Mouse (Mus musculus) hindbrain, postnatal 0 days (tissue): Measurements from ENCODE around the gene Gfod1. TPM values are rescaled to one million over a fixed set of nuclear protein-coding genes. Genes with fewer than 3 reads are reported as not detected.

Experiments
- ATAC-seq: fragments of 200-750 bp; cut with Nextera tagmentation; 2 replicates; pipeline ENCODE4 v1.8.0; 2017; ENCODE audit warnings: mild to moderate bottlenecking, moderate TSS enrichment, moderate library complexity
- DNase-seq: peaks from one replicate; pipeline ENCODE4 v3.0.0-alpha.2; 2015; ENCODE audit warnings: low spot score
- H3K27ac ChIP-seq: fragments of 300-500 bp; sonication (generic); 2 replicates; pipeline ENCODE4 v1.5.1; 2014; ENCODE audit warnings: mild to moderate bottlenecking
- H3K27me3 ChIP-seq: fragments of 300-500 bp; sonication (generic); 2 replicates; pipeline ENCODE4 v1.6.1; 2014; ENCODE audit warnings: low read length, mixed read lengths; ENCODE audit not compliant: insufficient read depth
- H3K36me3 ChIP-seq: fragments of 300-500 bp; sonication (generic); 2 replicates; pipeline ENCODE4 v1.6.1; 2014; ENCODE audit warnings: low read length, mixed read lengths; ENCODE audit not compliant: insufficient read depth
- H3K4me1 ChIP-seq: fragments of 300-500 bp; sonication (generic); 2 replicates; pipeline ENCODE4 v1.6.1; 2014; ENCODE audit warnings: antibody characterized with exemption, low read length, mixed read lengths; ENCODE audit not compliant: insufficient read depth
- H3K4me2 ChIP-seq: fragments of 300-500 bp; sonication (generic); 2 replicates; pipeline ENCODE4 v1.6.1; 2014; ENCODE audit warnings: low read depth, mild to moderate bottlenecking, low read length, moderate library complexity, mixed read lengths
- H3K4me3 ChIP-seq: fragments of 300-500 bp; sonication (generic); 2 replicates; pipeline ENCODE4 v1.5.1; 2014; ENCODE audit warnings: low read length
- H3K9ac ChIP-seq: fragments of 300-500 bp; sonication (generic); replicated peaks from 2 replicates; pipeline ENCODE4 v1.6.1; 2014; ENCODE audit warnings: mild to moderate bottlenecking, low read length, moderate library complexity, mixed read lengths
- H3K9me3 ChIP-seq: fragments of 300-500 bp; sonication (generic); 2 replicates; pipeline ENCODE4 v1.6.1; 2016; ENCODE audit warnings: low read length, mixed read lengths
- CTCF ChIP-seq: IDR thresholded peaks from 2 replicates; pipeline ENCODE4 v1.5.1; 2016; ENCODE audit warnings: antibody characterized with exemption, control low read depth, low read depth
- WGBS: fragments of 180-500 bp; shearing (Covaris S2); extraction: QIAGEN DNeasy Blood & Tissue Kit; methylation state at CpG from one replicate; pipeline ENCODE4 v1.1.7; 2014; 5-methylcytosine and 5-hydroxymethylcytosine counted together
- polyA plus RNA-seq: library from polyadenylated mRNA; unstranded; fragments of >200 nt; fragmentation: Nextera tagmentation; extraction: Ambion mirVana; gene quantifications from 2 replicates; pipeline ENCODE4 v1.2.1, GENCODE M21; 2015
- total RNA-seq: library from RNA; depleted of rRNA; stranded (reverse); fragments of >200 nt; gene quantifications from 2 replicates; pipeline ENCODE4 v1.2.3, GENCODE M21; 2014

The Gfod1 gene
- total and polyA plus RNA-seq, 2 experiments from 2014 or later: 2.6 to 26.3 TPM

- WGBS: 31% methylated on average over 9 of the region's 9 CpGs
- no peak for TF ChIP-seq CTCF
- Histone ChIP-seq H3K9ac (no peak overlapping the region), H3K9me3 (no peaks in the 10 kb centered on the region), H3K27ac (no peak overlapping the region), H3K27me3 (no peaks in the 10 kb centered on the region), H3K36me3 (no peaks in the 10 kb centered on the region), H3K4me1 (peaks cover 13% of the 10 kb centered on the region), H3K4me3 (peak overlapping the region; percentile 81), H3K4me2 (peak overlapping the region; percentile 86)
- DNase-seq: no peak
- no peak for ATAC-seq
Measured at GRCm38 (mm10) chr13:43300906-43301305, 3.1 kb downstream of the Gfod1 start.

DNA sequence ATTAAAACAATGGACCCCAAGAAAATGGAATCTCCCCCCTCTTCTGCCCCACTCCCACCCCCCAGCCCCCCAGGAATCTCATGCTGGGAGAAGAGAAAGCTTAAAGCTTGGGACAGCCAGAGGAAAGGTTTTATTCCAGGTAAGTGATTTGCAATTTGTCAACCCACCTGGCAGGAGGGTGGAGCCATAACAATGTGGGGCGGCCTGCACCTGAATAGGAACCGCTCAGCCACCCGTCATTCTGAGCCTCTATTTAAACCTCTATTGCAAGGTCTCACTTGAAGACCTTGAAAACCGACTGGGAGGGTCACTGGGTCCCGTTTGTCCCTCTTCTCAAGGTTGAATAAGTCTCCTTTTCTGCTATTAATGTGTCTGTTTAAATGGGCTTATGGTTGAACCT lies 3.6 kb downstream of the Gfod1 start:
- Histone ChIP-seq H3K9ac (no peak overlapping the region), H3K9me3 (no peaks in the 10 kb centered on the region), H3K27me3 (no peaks in the 10 kb centered on the region), H3K4me2 (peak overlapping the region; percentile 86), H3K4me3 (peak overlapping the region; percentile 81), H3K4me1 (peaks cover 13% of the 10 kb centered on the region), H3K36me3 (no peaks in the 10 kb centered on the region), H3K27ac (no peak overlapping the region)
- 23% methylated on average over 5 of the region's 5 CpGs for WGBS
- DNase-seq (no peak), ATAC-seq (no peak)
- TF ChIP-seq CTCF: no peak

GRCm38 (mm10) chr13:43299171-43299570 lies 4.8 kb downstream of the Gfod1 start:
- ATAC-seq (no peak), DNase-seq (no peak)
- H3K9ac ChIP-seq: no peak overlapping the region
- no peak for TF ChIP-seq CTCF
- no peak overlapping the region; the same call in 1 of the 2 replicates for H3K4me2 ChIP-seq
- H3K36me3 ChIP-seq: no peaks in the 10 kb centered on the region
- H3K4me1 ChIP-seq: peaks cover 13% of the 10 kb centered on the region
- WGBS: 43% methylated on average over 5 of the region's 5 CpGs
- H3K4me3 ChIP-seq: no peak overlapping the region
- no peaks in the 10 kb centered on the region for H3K27me3 ChIP-seq
- no peaks in the 10 kb centered on the region for H3K9me3 ChIP-seq
- no peak overlapping the region for H3K27ac ChIP-seq

DNA sequence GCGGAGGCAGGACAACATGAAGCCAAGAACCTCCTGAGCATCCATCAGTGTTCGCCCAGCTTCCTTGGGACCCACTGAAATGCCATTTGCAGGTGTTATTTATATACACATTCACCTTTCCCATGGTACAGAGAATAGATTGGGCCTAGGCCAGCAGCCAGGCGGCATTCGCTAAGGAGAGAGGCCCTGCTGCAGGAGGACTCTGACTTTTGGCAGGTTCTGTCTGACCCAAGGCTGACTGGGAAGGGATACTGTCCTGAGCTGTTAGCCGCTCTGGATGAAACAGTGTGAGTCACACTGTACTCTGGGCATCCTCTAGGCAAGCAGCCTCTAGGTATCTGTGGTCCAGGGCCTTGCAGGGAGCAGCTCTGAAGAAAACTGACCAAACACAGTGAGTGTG lies 6.4 kb downstream of the Gfod1 start:
- H3K9me3 ChIP-seq: no peaks in the 10 kb centered on the region
- no peaks in the 10 kb centered on the region for H3K27me3 ChIP-seq
- no peak overlapping the region for H3K9ac ChIP-seq
- TF ChIP-seq CTCF: no peak
- DNase-seq (no peak), ATAC-seq (no peak)
- H3K27ac ChIP-seq: no peak overlapping the region
- H3K4me1 ChIP-seq: peaks cover 13% of the 10 kb centered on the region
- H3K4me2 ChIP-seq: no peak overlapping the region
- WGBS: 90% methylated on average over 5 of the region's 5 CpGs
- H3K36me3 ChIP-seq: no peaks in the 10 kb centered on the region
- no peak overlapping the region for H3K4me3 ChIP-seq

GRCm38 (mm10) chr13:43296140-43296805 lies 7.7 kb downstream of the Gfod1 start:
- ATAC-seq: no peak
- 57% methylated on average over 7 of the region's 7 CpGs for WGBS

DNA sequence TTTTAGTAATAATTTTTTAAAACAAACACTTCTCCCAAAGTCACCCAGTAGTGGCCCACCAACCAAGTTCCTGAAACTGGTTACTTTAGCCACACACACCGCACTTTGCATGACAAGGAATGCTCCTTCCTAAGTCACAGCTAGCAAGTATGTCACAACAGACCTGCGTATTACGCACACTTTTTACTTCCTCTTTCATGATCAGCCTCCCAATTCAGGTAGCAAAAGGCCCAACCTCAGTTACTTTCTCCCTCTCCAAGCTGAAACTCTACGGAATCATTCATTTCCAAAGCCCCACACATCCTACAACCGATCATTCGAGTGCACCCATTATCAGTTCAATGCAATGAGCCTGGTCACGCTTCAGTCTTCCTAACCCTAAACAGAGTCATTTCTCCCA lies 8.3 kb downstream of the Gfod1 start:
- 90% methylated on average over 7 of the region's 7 CpGs for WGBS
- ATAC-seq (no peak), DNase-seq (no peak)
- H3K4me2 ChIP-seq: no peak overlapping the region
- H3K27me3 ChIP-seq: no peaks in the 10 kb centered on the region
- no peaks in the 10 kb centered on the region for H3K9me3 ChIP-seq
- peaks cover under 1% of the 10 kb centered on the region; the same call in 1 of the 2 replicates for H3K4me1 ChIP-seq
- no peaks in the 10 kb centered on the region for H3K36me3 ChIP-seq
- TF ChIP-seq CTCF: no peak
- no peak overlapping the region for H3K27ac ChIP-seq
- no peak overlapping the region for H3K9ac ChIP-seq
- no peak overlapping the region for H3K4me3 ChIP-seq

More at GRCm38 (mm10) chr13:43296140-43296805, 7.7 kb downstream of the Gfod1 start:
- no peak overlapping the region for H3K4me2 ChIP-seq
- H3K4me1 ChIP-seq: peaks cover 6% of the 10 kb centered on the region
- no peak overlapping the region for H3K4me3 ChIP-seq
- H3K27ac ChIP-seq: no peak overlapping the region
- no peak for DNase-seq
- no peak for TF ChIP-seq CTCF
- no peaks in the 10 kb centered on the region for H3K36me3 ChIP-seq
- no peaks in the 10 kb centered on the region for H3K9me3 ChIP-seq
- H3K27me3 ChIP-seq: no peaks in the 10 kb centered on the region
- no peak overlapping the region for H3K9ac ChIP-seq

GRCm38 (mm10) chr13:43294957-43295590 lies 8.9 kb downstream of the Gfod1 start:
- TF ChIP-seq CTCF: no peak
- 71% methylated on average over 7 of the region's 7 CpGs for WGBS
- H3K4me1 ChIP-seq: no peaks in the 10 kb centered on the region; the same call in 1 of the 2 replicates
- DNase-seq (no peak), ATAC-seq (no peak)
- no peak overlapping the region for H3K4me3 ChIP-seq
- no peaks in the 10 kb centered on the region for H3K36me3 ChIP-seq
- H3K4me2 ChIP-seq: no peak overlapping the region
- H3K27ac ChIP-seq: no peak overlapping the region
- no peaks in the 10 kb centered on the region for H3K27me3 ChIP-seq
- H3K9me3 ChIP-seq: no peaks in the 10 kb centered on the region
- no peak overlapping the region for H3K9ac ChIP-seq
